In the genomic region with DNA sequence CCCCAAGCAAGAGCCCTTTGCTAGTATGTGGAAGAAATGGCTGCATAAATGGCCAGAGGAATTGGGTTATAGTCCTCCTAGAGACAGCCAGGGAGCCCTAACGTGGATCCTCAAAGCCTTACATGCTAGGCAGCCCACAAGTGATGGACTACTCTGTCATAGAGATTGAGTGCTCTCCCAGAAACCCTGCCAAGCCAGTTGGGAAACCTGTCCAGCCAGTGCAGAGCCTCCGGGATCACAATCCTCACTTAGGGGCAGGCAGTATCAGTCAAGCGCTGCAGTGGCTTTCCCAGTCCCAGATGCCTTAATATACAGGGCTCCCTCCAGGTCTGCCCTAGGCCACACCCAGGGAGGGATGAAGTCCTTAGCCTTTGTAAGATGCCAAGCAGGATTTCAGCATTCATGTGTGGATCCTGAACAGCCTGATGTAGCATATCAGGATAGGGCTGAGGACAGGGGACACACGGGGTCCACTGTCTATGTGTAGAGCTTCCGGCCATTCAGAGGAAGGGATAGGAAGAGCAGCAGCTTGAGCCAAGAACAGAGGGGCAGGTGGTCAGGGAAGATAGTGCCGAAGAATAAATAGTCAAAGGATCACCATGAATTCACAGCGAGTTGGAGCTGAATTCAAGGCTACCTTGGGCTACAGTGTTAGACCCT, we compare ENCODE assay signal across 20 mouse cellular contexts. TPM values are rescaled to one million over a fixed set of nuclear protein-coding genes. Genes with fewer than 3 reads are reported as not detected.
A peak's percentile ranks its signal among the peaks of the same experiment; 100 is the strongest.
DNase-seq lines count a peak whose midpoint lies in the region; ATAC-seq and TF ChIP-seq lines count a peak whose summit lies in the region.
"Had no signal": no experiment of that assay in that cellular context is flagged by ENCODE, and none has a peak within 500 bp of the region (broad histone marks: within the 10 kb centered on the region; RNA-seq: fewer than 3 reads in every experiment).

No protein-coding gene starts in this region.

- peaks cover 3% of the 10 kb centered on the region; the same call in 1 of the 2 replicates for H3K27me3 ChIP-seq in liver, embryonic 11.5 days (replicated peaks; ENCODE audit: control insufficient read depth, insufficient read depth, low read length)
- H3K27me3 ChIP-seq in liver, embryonic 12.5 days (replicated peaks), result peaks cover 19% of the 10 kb centered on the region
- H3K27me3 ChIP-seq in embryonic facial prominence, embryonic 14.5 days (replicated peaks; ENCODE audit: control insufficient read depth, insufficient read depth, low read length), result no peaks in the 10 kb centered on the region
- H3K27me3 ChIP-seq in limb, embryonic 14.5 days (ENCODE audit: control insufficient read depth, insufficient read depth, low read length), result no peaks in the 10 kb centered on the region
- H3K27me3 ChIP-seq in stomach, embryonic 15.5 days (replicated peaks), result no peaks in the 10 kb centered on the region
- H3K27me3 ChIP-seq in forebrain, embryonic 16.5 days (replicated peaks; ENCODE audit: control insufficient read depth, insufficient read depth, low read length), result no peaks in the 10 kb centered on the region
- H3K27me3 ChIP-seq: forebrain, embryonic 15.5 days; liver, embryonic 13.5 days; neural tube, embryonic 13.5 days had no signal

- WGBS in liver, embryonic 11.5 days, result 76% methylated on average over 7 of the region's 7 CpGs
- WGBS in liver, embryonic 12.5 days (ENCODE audit: insufficient replicate concordance), result 64% methylated on average over 7 of the region's 7 CpGs
- 82% methylated on average over 7 of the region's 7 CpGs for WGBS in embryonic facial prominence, embryonic 14.5 days
- 80% methylated on average over 7 of the region's 7 CpGs for WGBS in limb, embryonic 14.5 days
- WGBS in stomach, embryonic 15.5 days, result 66% methylated on average over 7 of the region's 7 CpGs
- WGBS in forebrain, embryonic 16.5 days, result 87% methylated on average over 7 of the region's 7 CpGs

- no peak overlapping the region for H3K4me3 ChIP-seq in liver, embryonic 11.5 days (ENCODE audit: low read depth, low read length)
- H3K4me3 ChIP-seq in liver, embryonic 12.5 days, result no peak overlapping the region
- H3K4me3 ChIP-seq in embryonic facial prominence, embryonic 14.5 days (ENCODE audit: low read depth, low read length), result no peak overlapping the region
- H3K4me3 ChIP-seq in limb, embryonic 14.5 days (replicated peaks; ENCODE audit: low read length), result no peak overlapping the region
- H3K4me3 ChIP-seq in stomach, embryonic 15.5 days (replicated peaks), result no peak overlapping the region
- H3K4me3 ChIP-seq in forebrain, embryonic 16.5 days (replicated peaks; ENCODE audit: low read length), result no peak overlapping the region
- H3K4me3 ChIP-seq: erythroblast, embryonic 14.5 days; forebrain, embryonic 15.5 days; layer of hippocampus, adult 2 months; liver, embryonic 13.5 days; neural tube, embryonic 13.5 days had no signal

- no peaks in the 10 kb centered on the region for H3K36me3 ChIP-seq in liver, embryonic 11.5 days (ENCODE audit: control insufficient read depth, insufficient read depth, low read length)
- no peaks in the 10 kb centered on the region for H3K36me3 ChIP-seq in liver, embryonic 12.5 days
- H3K36me3 ChIP-seq in embryonic facial prominence, embryonic 14.5 days (ENCODE audit: control insufficient read depth, insufficient read depth, low read length), result no peaks in the 10 kb centered on the region
- H3K36me3 ChIP-seq in limb, embryonic 14.5 days (ENCODE audit: control insufficient read depth, insufficient read depth, low read length), result no peaks in the 10 kb centered on the region
- H3K36me3 ChIP-seq in stomach, embryonic 15.5 days, result no peaks in the 10 kb centered on the region
- H3K36me3 ChIP-seq in forebrain, embryonic 16.5 days (ENCODE audit: control insufficient read depth, insufficient read depth), result no peaks in the 10 kb centered on the region
- H3K36me3 ChIP-seq: forebrain, embryonic 15.5 days; G1E; liver, embryonic 13.5 days; neural tube, embryonic 13.5 days had no signal

- TF ChIP-seq POLR2A in limb, embryonic 14.5 days (IDR thresholded peaks at IDR 0.05; ENCODE audit: borderline replicate concordance, extremely low read depth, insufficient read depth, insufficient read length), result no peak

- no peak for ATAC-seq in liver, embryonic 11.5 days (replicated peaks; ENCODE audit: low FRiP score)
- ATAC-seq in liver, embryonic 12.5 days, result no peak
- ATAC-seq in embryonic facial prominence, embryonic 14.5 days (ENCODE audit: low read depth), result no peak
- ATAC-seq in limb, embryonic 14.5 days (ENCODE audit: low FRiP score, low read depth), result no peak
- peak; percentile 40; the same call in 1 of the 2 replicates for ATAC-seq in stomach, embryonic 15.5 days (ENCODE audit: insufficient read depth, low FRiP score, low read depth)
- no peak for ATAC-seq in forebrain, embryonic 16.5 days
- ATAC-seq: forebrain, embryonic 15.5 days had no signal

- no peaks in the 10 kb centered on the region for H3K4me1 ChIP-seq in liver, embryonic 11.5 days (replicated peaks; ENCODE audit: control insufficient read depth, insufficient read depth, low read length)
- H3K4me1 ChIP-seq in liver, embryonic 12.5 days, result 0 out of 2 replicates have a peak, but pooled peaks cover 9% of the 10 kb centered on the region
- peaks cover 10% of the 10 kb centered on the region for H3K4me1 ChIP-seq in embryonic facial prominence, embryonic 14.5 days (ENCODE audit: control insufficient read depth, insufficient read depth, low read length)
- H3K4me1 ChIP-seq in limb, embryonic 14.5 days (ENCODE audit: control insufficient read depth, insufficient read depth, low read length), result no peaks in the 10 kb centered on the region
- peaks cover 9% of the 10 kb centered on the region; the same call in 1 of the 2 replicates for H3K4me1 ChIP-seq in stomach, embryonic 15.5 days
- H3K4me1 ChIP-seq in forebrain, embryonic 16.5 days (replicated peaks; ENCODE audit: control insufficient read depth, insufficient read depth, low read length), result no peaks in the 10 kb centered on the region
- H3K4me1 ChIP-seq: forebrain, embryonic 15.5 days; neural tube, embryonic 13.5 days had no signal

- DNase-seq in liver, embryonic 11.5 days (ENCODE audit: low spot score), result peak; percentile 26
- DNase-seq in embryonic facial prominence, embryonic 14.5 days (ENCODE audit: low spot score), result peak; percentile 45
- peak; percentile 20 for DNase-seq in limb, embryonic 14.5 days (ENCODE audit: low spot score)
- no peak for DNase-seq in spleen, adult 12 weeks (ENCODE audit: low spot score)
- DNase-seq: adrenal gland, adult 8-10 months; cerebellum, adult 11-12 months; gastrocnemius, postnatal 10 days; liver, embryonic 13.5 days; right cerebral cortex, postnatal 25 days had no signal

- H3K9ac ChIP-seq in liver, embryonic 11.5 days (ENCODE audit: low read depth, low read length), result no peak overlapping the region
- H3K9ac ChIP-seq in liver, embryonic 12.5 days, result no peak overlapping the region
- H3K9ac ChIP-seq in embryonic facial prominence, embryonic 14.5 days (ENCODE audit: low read depth, low read length), result no peak overlapping the region
- no peak overlapping the region for H3K9ac ChIP-seq in limb, embryonic 14.5 days (ENCODE audit: low read depth, low read length, severe bottlenecking)
- H3K9ac ChIP-seq in stomach, embryonic 15.5 days, result no peak overlapping the region
- no peak overlapping the region for H3K9ac ChIP-seq in forebrain, embryonic 16.5 days (replicated peaks; ENCODE audit: low read depth, low read length)
- H3K9ac ChIP-seq: forebrain, embryonic 15.5 days; liver, embryonic 13.5 days; neural tube, embryonic 13.5 days had no signal

- H3K27ac ChIP-seq in liver, embryonic 11.5 days (ENCODE audit: low read depth, low read length), result no peak overlapping the region
- no peak overlapping the region for H3K27ac ChIP-seq in liver, embryonic 12.5 days
- H3K27ac ChIP-seq in embryonic facial prominence, embryonic 14.5 days (replicated peaks; ENCODE audit: low read depth, low read length), result no peak overlapping the region
- H3K27ac ChIP-seq in limb, embryonic 14.5 days (replicated peaks; ENCODE audit: low read depth, low read length), result no peak overlapping the region
- peak overlapping the region; percentile 41; the same call in 1 of the 2 replicates for H3K27ac ChIP-seq in stomach, embryonic 15.5 days
- no peak overlapping the region for H3K27ac ChIP-seq in forebrain, embryonic 16.5 days (ENCODE audit: low read length)
- H3K27ac ChIP-seq: forebrain, embryonic 15.5 days; layer of hippocampus, adult 2 months; liver, embryonic 13.5 days; neural tube, embryonic 13.5 days had no signal

- no peaks in the 10 kb centered on the region for H3K9me3 ChIP-seq in liver, embryonic 11.5 days (ENCODE audit: control insufficient read depth, low read length)
- no peaks in the 10 kb centered on the region for H3K9me3 ChIP-seq in liver, embryonic 12.5 days (replicated peaks)
- 0 out of 2 replicates have a peak, but pooled peaks cover 5% of the 10 kb centered on the region for H3K9me3 ChIP-seq in embryonic facial prominence, embryonic 14.5 days (ENCODE audit: control insufficient read depth, low read length)
- H3K9me3 ChIP-seq in limb, embryonic 14.5 days (ENCODE audit: control insufficient read depth, low read length), result no peaks in the 10 kb centered on the region
- H3K9me3 ChIP-seq in stomach, embryonic 15.5 days, result no peaks in the 10 kb centered on the region
- H3K9me3 ChIP-seq in forebrain, embryonic 16.5 days (ENCODE audit: control insufficient read depth, low read length), result no peaks in the 10 kb centered on the region
- H3K9me3 ChIP-seq: forebrain, embryonic 15.5 days; G1E; liver, embryonic 13.5 days; neural tube, embryonic 13.5 days had no signal

- no peak overlapping the region for H3K4me2 ChIP-seq in liver, embryonic 11.5 days
- no peak overlapping the region for H3K4me2 ChIP-seq in liver, embryonic 12.5 days
- H3K4me2 ChIP-seq in embryonic facial prominence, embryonic 14.5 days (ENCODE audit: low read depth, low read length), result no peak overlapping the region
- no peak overlapping the region for H3K4me2 ChIP-seq in limb, embryonic 14.5 days (replicated peaks; ENCODE audit: low read depth, low read length, severe bottlenecking)
- no peak overlapping the region for H3K4me2 ChIP-seq in stomach, embryonic 15.5 days
- H3K4me2 ChIP-seq in forebrain, embryonic 16.5 days (ENCODE audit: low read length), result no peak overlapping the region
- H3K4me2 ChIP-seq: forebrain, embryonic 15.5 days; heart, embryonic 11.5 days; liver, embryonic 13.5 days; neural tube, embryonic 13.5 days had no signal

RNA-seq across cellular contexts. Expression of a gene that starts 27.0 kb away (rescaled TPM):
- 44.9 and 46.7 TPM in 2 replicates for polyA plus RNA-seq in liver, embryonic 11.5 days (2014; fragmentation: Nextera tagmentation; extraction: Ambion mirVana)
- polyA plus RNA-seq in liver, embryonic 12.5 days (2016; fragmentation: Nextera tagmentation; extraction: Ambion mirVana), result 36.4 and 38.5 TPM in 2 replicates
- polyA plus RNA-seq in embryonic facial prominence, embryonic 14.5 days (2014; fragmentation: Nextera tagmentation; extraction: Ambion mirVana), result 75.0 and 80.4 TPM in 2 replicates
- polyA plus RNA-seq in limb, embryonic 14.5 days (2012; rRNA removed), result 122 and 128 TPM in 2 replicates
- polyA plus RNA-seq in limb, embryonic 14.5 days (2014; fragmentation: Nextera tagmentation; extraction: Ambion mirVana), result 87.1 and 99.6 TPM in 2 replicates
- 75.3 and 78.2 TPM in 2 replicates for polyA plus RNA-seq in stomach, embryonic 15.5 days (2015; fragmentation: Nextera tagmentation; extraction: Ambion mirVana)
- 51.7 and 51.9 TPM in 2 replicates for polyA plus RNA-seq in forebrain, embryonic 16.5 days (2015; fragmentation: Nextera tagmentation; extraction: Ambion mirVana)

RNA-seq across cellular contexts. Expression of a gene that starts 41.0 kb away (rescaled TPM):
- not detected in 2 replicates for polyA plus RNA-seq in liver, embryonic 11.5 days (2014; fragmentation: Nextera tagmentation; extraction: Ambion mirVana)
- not detected in 2 replicates for polyA plus RNA-seq in liver, embryonic 12.5 days (2016; fragmentation: Nextera tagmentation; extraction: Ambion mirVana)
- 0.12 TPM in 1 of 2 replicates, not detected in the other for polyA plus RNA-seq in embryonic facial prominence, embryonic 14.5 days (2014; fragmentation: Nextera tagmentation; extraction: Ambion mirVana)
- polyA plus RNA-seq in limb, embryonic 14.5 days (2012; rRNA removed), result not detected in 2 replicates
- polyA plus RNA-seq in limb, embryonic 14.5 days (2014; fragmentation: Nextera tagmentation; extraction: Ambion mirVana), result not detected in 2 replicates
- not detected in 2 replicates for polyA plus RNA-seq in stomach, embryonic 15.5 days (2015; fragmentation: Nextera tagmentation; extraction: Ambion mirVana)
- polyA plus RNA-seq in forebrain, embryonic 16.5 days (2015; fragmentation: Nextera tagmentation; extraction: Ambion mirVana), result not detected in 2 replicates
- polyA plus RNA-seq: brain, embryonic 14.5 days; erythroblast, embryonic 14.5 days; forebrain, embryonic 15.5 days; G1E; heart, embryonic 11.5 days; kidney, embryonic 16.5 days; liver, embryonic 13.5 days; neural tube, embryonic 13.5 days had no signal

RNA-seq across cellular contexts. Expression of a gene that starts 58.1 kb away (rescaled TPM):
- not detected in 2 replicates for polyA plus RNA-seq in liver, embryonic 11.5 days (2014; fragmentation: Nextera tagmentation; extraction: Ambion mirVana)
- not detected in 2 replicates for polyA plus RNA-seq in liver, embryonic 12.5 days (2016; fragmentation: Nextera tagmentation; extraction: Ambion mirVana)
- polyA plus RNA-seq in embryonic facial prominence, embryonic 14.5 days (2014; fragmentation: Nextera tagmentation; extraction: Ambion mirVana), result 0.11 TPM in 1 of 2 replicates, not detected in the other
- polyA plus RNA-seq in limb, embryonic 14.5 days (2012; rRNA removed), result not detected in 2 replicates
- polyA plus RNA-seq in limb, embryonic 14.5 days (2014; fragmentation: Nextera tagmentation; extraction: Ambion mirVana), result not detected in 2 replicates
- not detected in 2 replicates for polyA plus RNA-seq in stomach, embryonic 15.5 days (2015; fragmentation: Nextera tagmentation; extraction: Ambion mirVana)
- not detected in 2 replicates for polyA plus RNA-seq in forebrain, embryonic 16.5 days (2015; fragmentation: Nextera tagmentation; extraction: Ambion mirVana)
- polyA plus RNA-seq: brain, embryonic 14.5 days; erythroblast, embryonic 14.5 days; forebrain, embryonic 15.5 days; G1E; heart, embryonic 11.5 days; kidney, embryonic 16.5 days; liver, embryonic 13.5 days; neural tube, embryonic 13.5 days had no signal
